Mouse (Mus musculus): ENCODE results near the gene Taok3. TPM values are rescaled to one million over a fixed set of nuclear protein-coding genes. Genes with fewer than 3 reads are reported as not detected.

The Taok3 gene
- total RNA-seq, 4 experiments from 2014 or later = 6.1 to 8.4 (median 6.3) TPM

DNA sequence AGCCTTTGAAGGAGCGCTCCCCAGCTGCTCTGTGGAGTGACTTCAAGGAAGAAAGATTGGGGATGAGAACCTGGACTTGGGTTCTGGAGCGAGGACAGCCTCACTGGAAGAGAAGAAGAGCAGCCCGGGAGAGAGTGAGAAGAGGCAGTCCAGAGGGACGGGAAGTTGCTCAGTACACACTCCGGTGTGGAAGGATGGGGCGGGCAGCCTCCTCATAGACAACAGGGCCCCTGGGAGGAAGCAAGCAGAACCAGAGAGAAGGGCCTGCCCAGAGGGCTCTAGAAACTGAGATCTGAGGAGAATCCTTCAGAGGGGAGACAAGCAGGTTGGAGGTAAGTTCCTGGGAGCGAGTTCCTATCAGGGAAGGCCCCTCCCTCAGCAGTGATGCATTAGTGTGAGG, 20.4 kb downstream of the Taok3 start:
- no peak for DNase-seq (ENCODE audit: low spot score)

DNA sequence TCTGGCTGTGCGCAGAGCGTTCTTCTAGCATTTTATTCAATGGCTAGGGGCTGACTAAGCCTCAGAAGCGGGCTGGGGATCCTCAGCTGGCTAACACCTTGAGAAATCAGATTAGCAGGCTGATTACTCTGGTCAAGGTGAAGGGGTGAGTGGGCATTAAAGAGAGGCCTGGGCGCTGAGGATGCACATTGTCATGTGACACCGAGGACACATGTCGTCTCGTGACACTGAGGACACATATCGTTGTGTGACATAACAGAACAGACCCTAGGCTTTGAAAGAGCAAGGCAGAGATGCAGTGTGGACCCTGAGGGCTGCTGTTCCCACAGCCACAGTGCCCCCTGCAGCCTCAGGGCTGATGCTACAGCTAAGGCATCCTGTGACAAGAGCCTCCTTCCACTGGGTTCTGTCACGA, 23.8 kb downstream of the Taok3 start:
- no peak for DNase-seq (ENCODE audit: low spot score)

DNA sequence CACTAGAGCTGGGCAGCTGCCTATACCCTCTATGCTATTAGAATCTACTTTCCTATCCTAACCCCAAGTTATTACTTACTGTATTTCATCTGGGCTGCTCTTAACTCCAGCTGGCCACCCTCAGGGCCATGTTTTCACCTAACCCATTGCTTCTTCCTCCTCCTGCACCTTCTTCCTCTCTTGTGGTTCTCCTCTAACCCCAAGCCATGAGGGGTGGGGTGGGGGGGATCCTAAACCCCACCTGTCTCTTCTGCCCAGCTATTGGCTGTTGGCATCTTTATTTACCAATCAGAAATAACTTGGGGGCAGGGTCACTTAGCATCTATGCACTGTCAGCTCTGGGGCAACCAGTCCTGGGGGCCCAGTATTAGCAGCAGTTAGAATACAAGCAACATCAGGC, 26.2 kb downstream of the Taok3 start:
- no peak for DNase-seq (ENCODE audit: low spot score)

DNA sequence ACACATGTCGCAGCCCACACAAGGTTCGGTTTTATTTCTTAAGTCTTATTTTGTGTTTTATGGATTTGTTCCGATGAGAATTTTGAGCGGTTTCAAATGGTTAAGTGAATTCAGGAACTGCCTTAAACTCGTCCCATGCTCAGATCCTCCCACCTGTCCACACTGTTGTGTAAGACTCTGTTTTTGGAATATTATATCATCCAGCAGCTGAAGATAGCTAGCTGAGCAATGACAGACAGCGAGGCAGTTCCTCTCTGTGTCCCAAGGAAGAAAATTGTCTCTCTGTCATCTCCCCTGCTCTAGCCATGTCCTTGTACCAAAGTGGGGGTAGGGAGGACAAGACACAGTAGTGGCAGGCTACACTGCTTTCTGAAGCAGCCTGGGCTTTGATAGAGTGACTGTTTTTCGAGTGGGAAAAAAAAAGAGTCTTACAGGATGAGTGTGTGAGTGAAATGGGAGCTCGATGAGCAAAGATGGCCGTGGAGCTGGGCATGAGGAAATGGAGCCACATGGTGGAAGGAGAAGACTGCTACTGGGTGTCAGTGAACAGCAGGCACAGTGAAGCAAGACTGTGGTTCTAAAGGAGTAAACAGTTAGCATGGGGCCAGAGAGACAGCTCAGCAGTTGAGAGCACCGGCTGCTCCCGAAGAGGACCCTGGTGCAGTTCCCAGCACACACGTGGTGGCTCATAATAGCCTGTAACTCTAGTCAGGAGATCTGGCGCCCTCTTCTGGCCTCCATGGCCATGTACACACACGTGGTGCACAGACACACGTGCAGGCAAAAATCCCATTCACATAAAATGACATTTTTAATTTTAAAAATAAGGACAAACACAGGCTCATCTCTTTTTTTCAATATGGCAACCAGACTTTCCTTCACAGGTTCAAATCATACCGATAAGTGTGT, 27.5 kb downstream of the Taok3 start:
- no peak for DNase-seq (ENCODE audit: low spot score)

DNA sequence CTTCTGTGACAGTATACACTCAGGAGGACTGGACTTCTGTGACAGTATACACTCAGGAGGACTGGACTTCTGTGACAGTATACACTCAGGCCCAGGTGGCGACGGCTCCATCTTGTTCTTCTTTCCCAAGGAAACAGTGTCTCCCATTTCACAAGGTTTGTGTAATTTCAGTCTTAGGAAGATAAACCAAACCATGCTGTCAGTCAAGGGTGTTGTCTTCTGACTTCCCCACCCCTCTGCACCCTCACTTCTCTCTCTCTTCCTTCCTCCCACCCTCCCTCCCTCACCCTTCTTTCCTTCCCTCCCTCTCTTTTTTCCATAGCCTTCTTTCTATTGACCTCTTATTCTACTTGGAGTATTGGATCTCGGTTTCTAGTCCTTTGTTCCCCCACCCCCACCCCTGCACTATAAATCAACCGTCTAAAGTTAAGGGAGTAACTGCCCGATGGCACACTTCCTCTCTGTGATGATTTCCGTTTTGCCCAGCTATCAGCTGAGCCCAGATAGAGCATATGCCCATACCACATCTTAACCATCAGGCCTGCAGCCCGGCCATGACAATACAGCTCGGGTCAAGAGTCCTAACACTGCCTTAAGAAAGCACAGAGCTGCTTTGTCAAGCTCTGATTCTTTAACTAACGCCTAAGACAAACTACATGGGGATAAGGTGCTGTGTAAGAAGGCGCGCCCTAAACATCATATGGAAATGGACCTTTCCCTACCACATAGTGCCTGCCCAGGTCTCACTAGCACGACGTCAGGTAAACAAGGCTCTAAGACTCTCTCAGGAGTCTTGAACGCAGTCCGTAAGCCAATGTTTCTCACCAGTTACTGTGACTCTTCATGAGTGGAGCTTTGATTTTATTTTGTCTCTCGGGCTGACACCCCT, 29.4 kb downstream of the Taok3 start:
- DNase-seq (ENCODE audit: low spot score) = no peak

DNA sequence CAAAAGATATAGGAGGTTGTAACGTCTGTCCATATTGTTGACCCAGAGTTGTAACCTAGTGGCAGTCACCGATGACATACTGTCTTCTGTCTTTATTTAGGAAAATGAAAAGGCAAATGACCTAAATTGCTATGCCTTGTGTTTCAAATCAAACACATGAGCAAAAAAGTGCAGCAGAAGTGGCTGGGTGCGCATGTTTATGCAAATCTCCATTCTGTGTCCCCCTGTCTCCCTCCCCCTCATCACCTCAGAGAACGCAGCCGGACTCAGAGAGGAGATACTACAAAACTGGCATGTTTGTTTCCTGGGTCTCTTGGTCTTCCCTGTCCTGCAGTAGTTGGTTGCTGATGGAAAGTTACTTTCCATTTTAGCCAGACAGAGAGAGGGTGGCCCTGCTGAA, 30.1 kb downstream of the Taok3 start:
- no peak for DNase-seq (ENCODE audit: low spot score)

DNA sequence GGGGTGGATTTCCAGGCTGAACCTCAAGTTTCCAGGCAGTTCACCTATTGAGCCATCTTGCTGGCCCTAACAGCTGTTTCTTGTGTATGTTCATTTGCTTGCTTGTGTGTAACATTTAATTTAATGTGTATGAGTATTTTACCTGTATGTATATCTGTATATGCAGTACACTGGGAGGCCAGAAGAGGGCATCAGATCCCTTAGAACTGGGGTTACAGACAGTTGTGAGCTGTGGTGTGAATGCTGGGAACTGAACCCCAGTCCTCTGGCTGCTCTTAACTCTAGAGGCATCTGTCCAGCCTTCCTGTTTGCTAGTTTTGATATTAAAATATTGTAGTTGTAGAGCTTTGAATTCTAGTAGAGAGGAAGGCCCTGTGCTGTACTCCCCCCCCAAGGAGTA, 33.0 kb downstream of the Taok3 start:
- DNase-seq (ENCODE audit: low spot score) = no peak

DNA sequence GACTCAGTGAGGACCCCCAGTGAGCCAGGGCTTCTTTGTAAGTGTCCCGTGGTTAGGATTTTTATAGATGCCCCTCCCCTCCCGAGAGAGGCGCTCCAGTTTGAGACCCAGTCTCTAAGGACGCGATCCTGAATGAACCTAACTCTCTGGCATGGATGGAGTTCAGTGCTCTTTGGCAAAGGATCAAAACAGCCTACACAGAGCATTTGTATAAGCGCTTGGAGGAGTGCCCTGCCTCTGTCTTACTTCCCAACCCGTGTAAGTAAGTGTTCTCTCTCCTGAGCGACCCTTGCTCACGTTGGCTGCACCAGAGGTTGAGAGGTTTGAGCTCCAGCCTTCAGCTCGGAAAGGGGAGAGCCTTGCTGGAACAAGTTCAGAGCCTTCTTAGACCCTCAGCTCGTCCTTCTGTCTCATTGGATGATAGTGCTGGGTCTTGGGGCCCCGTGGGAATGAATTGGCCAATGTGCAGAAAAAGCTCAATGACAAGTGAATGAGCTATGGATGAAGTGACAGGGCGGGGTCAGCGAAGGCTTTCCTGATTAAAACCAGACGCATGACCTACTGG, 33.7 kb downstream of the Taok3 start:
- DNase-seq (ENCODE audit: low spot score) = peak; percentile 48

DNA sequence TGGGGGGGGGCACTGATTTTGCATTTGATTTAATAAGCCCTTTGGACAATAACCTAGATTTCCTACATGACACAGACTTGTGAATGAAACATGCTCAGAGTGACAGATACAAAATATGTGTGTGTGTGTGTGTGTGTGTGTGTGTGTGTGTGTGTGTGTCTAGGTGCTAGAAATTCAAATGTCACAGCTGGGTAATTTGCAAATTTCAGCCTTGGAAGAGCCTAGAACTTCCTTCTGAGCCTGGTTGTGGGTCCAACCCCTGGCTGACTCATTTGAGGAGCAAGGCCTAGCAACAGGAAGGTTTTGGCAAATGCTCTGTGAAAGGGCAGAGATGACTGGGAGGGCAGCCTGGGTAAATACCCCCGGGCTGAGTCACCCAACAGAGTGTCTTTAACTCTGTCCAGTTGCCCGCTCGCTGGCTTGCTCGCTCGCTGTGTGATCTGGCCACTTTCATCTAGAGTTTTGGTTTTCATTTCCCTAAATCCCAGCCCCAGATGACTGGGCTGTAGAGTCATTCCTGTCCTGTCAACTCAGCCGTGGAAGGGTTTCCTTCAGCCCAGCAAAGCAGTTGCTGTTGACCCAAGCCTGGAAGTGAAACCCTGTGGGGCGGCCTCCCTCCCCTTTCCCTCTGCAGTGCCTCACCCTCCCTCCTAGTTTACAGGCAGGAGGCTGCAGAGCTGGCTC, 38.5 kb downstream of the Taok3 start:
- DNase-seq (ENCODE audit: low spot score) = peak; percentile 52

DNA sequence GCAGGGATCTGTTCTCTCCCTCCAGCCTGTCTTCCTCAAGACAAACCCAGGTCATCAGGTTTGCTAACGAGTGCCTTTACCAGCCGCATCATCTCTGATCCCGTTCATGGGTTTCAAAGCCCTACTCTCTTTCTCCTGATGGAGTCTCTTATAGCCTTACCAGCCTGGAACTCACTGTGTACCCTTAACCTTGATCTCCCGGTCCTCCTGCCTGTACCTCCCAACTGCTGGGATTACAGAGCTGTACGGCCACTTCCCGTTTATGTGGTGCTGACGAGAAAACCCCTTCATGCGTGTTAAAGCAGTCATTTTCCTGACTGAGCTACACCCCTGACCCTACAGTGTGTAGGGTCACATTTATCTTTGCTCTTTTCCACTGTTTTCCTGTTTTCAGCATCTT, 39.4 kb downstream of the Taok3 start:
- DNase-seq (ENCODE audit: low spot score) = no peak

DNA sequence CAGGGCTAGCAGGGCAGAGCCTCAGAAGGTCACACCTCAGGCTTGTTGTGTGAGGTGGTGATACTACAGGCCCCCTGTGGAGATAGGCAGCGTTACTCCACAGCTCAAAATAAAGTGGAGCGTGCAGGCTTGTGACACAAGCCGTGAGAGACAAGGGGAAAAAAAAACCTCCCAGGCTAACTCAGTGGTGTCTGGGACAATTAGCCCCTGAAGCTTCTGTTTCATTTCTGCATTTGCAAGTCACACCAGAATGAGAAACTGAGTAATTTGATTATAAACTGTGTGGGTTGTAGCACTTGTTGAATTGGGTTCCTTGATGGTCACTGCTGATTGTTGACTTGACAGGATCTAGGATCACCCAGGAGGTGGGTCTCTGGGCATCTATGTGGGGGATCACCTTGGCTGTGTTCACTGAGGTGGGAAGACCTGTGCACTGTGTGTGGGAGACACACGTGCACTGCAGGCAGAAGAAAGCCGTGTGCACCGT, 39.9 kb downstream of the Taok3 start:
- no peak for DNase-seq (ENCODE audit: low spot score)

DNA sequence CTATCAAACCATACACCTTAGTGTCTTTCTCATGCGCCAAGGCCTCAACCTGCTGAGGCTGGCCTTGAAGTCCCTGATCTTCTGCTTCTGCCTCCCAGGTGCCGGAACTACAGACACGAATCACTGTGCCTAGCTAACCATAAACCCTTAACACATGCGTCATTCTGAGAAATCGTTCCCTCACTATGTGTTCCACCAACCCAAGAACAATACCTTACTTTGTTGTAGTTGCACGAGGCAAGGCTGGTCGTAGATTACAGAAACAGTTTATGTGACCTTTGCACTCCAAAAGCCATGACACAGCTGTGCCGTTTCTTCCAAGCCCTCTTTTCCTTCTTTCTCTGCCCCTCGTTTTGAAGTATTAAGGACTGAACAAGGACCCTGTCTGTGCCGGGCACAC, 40.6 kb downstream of the Taok3 start:
- no peak for DNase-seq (ENCODE audit: low spot score)

DNA sequence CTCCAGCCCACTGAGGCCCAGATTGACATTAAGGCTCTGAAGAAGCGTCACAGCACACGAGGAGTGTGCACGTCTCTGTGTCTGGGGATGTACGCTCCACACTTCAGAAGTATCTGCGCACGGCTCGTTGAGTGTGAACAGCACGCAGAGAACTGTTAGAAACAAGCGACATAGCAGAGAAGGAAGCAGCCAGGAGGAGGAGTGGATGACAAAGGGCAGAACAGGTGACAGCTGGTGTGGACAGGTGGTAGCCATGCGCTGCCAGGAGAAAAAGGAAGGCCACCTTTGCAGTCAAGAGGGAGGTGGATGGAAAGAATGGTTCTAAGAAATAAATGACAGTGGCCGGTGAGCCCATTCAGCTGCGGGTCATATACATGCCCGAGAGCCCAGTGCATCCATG, 43.9 kb downstream of the Taok3 start:
- no peak for DNase-seq (ENCODE audit: low spot score)

DNA sequence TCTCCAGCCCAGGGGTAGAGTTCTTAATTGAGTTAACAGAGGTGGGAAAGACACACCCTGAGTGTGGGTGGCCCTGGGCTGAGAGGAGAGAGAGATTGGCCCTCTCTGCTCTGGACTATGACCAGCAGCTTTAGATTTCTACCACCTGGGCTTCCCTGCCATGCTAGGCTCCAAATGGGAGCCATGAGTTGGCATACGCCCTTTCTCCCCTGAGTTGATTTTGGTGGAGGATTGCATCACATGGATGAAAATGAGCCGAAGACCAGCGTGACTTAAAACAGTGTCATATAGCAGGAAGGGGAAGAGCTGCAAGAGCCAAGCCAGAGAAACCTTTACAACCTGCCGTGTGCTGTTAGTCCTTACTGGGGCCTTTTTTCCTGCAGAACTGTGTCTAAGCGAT, 44.6 kb downstream of the Taok3 start:
- no peak for DNase-seq (ENCODE audit: low spot score)

DNA sequence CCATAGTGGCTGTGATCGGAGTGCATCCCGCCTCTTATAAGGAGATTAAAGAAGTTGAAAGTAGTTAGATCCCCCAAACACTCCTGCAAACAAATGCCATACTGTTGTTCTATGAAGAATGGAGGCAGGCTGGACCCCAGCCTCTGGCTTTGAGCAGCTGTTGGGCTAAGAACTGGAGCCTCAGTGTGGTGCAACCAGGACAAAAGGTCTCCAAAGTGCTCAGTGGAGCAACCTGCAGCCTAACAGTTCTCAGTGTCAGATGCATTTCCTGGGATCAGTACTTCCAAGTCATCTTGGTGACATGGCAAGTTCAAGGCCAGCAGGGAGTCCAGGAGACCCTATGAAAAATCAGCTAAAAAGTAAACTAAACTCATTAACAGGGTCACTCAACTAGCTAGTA, 45.0 kb downstream of the Taok3 start:
- no peak for DNase-seq (ENCODE audit: low spot score)

DNA sequence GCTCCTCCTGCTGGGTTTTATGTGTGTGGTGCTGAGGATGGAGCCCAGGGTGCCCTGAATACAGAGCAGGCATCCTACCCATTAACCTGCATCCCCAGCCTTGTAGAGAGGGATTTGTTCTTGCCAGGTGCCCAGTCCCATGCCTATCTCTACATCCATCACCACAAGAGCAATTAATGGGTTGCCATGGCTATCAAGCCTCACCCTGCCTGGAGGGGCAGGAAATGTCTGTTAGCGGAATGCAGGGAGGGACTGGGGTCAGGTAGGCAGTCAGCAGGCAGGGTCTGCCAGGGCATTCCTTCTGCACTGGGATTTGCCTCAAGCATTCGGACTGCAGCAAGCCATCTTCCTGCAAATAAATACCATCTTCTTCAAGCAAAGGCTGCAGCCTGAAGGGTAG, 46.0 kb downstream of the Taok3 start:
- no peak for DNase-seq (ENCODE audit: low spot score)

DNA sequence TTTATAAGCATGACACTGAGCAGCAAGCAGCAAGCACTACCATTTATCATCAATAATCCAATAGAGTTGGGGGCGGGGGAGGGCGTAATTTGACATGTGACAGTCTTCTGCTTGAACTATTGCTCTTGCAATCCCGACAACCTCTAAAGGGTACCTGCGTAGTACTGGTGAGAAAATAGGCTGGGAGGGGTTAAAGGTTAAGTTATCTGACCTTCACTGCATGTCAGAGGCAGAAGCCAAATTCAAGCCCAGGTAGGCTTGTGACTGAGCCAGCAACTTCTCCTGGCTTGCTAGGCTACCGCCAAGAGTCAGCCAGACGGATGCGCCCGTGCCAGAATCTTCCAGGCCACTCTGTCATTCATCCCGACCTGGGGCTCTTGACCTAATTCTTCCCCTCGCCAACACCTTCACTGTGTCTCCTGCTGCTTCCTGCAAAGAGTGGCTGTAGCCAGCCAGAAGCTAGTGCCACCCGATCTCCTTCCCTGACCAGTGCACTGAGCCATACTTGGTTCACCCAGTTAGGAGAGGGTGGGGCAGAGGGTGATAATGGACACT, 47.0 kb downstream of the Taok3 start:
- DNase-seq (ENCODE audit: low spot score) = no peak

DNA sequence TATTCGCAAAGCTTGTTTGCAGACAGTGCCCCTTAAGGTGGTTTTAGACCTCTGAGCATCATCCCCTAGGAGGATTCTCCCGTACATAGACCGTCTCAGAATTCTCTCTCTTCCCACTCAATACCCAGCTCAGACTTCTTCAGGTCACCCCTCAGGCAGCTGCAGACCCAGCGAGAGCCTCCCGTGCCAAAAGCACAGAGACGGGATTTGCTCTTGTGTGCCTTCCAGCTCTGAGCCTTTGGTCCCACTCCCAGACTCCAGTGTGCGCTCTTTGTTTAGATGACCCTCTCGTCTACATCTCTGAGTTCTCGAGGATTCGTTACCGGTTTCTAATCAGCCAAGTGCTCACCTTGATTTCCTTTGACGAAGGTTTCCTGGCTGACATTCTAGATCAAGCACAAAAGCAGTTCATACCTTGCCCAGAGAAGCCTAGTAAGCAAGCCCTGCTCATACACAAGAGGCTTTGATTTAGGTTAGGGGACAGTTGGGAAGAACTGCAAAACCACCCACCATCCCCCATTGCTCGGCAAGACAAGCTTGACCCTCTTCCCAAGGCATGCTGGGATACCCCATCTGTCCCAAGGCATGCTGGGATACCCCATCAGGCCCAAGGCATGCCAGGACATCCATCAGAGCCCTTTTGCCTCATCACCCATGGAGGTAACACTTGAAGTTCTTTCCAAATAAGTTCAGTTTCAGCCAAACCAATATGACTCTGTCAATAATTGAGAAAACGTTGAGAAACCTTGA, 48.6 kb downstream of the Taok3 start:
- no peak for DNase-seq (ENCODE audit: low spot score)

DNA sequence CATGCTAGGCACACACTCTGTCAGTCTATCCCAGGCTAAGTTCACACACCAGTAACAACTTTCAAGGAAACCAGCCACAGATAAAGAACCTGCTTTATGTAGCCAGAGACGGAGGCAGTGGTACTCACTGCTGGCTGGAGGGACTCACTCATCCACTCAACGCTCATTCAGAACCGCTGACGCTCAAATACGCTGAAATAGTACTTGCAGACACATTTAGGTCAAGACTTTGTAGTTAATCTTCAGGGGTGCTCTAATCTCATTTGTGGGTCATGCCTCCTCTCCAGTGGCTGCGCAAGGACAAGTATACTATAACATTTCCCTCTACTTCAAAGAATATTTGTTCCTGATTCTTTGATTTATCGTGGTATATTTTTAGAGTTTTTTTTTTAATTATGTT, 54.1 kb downstream of the Taok3 start:
- DNase-seq (ENCODE audit: low spot score) = no peak

DNA sequence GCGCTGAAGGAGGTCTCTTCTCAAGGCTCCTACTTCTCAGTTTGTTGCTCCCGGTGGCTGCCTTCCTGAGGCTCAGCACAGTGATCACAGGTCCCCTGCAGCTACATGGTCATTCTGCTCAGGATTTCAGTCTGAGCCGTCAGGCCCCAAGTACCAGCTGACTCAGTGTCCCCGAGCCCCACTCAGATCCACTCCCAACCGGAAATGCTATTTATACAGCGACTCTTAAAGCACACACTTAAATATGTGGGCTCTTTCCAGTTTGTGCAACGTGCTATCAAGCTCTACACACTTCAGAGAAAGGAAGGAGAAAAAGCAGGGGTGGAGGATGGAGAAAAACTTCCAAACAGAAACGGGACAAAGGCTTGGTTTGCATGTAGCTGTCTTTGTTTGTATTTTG, 56.0 kb downstream of the Taok3 start:
- DNase-seq (ENCODE audit: low spot score) = no peak

DNA sequence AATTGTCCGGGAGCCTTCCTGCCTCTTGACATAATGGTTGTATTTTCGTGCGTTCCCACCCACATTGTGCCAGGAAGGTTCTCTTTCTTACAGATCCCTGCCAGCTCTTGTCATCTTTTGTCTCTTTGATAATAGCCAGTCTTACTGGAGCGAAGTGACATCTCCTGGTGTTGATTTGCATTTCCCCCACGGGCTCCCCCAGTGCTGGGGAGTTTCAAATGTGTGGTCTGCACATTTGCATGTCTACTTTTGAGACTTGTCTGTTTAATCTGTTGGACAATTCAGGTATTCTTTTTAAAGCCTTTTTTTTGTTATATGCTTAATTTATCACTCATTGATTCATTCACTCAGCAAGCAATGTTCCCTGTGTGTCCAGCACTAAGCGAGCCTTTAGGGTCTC, 58.1 kb downstream of the Taok3 start:
- no peak for DNase-seq (ENCODE audit: low spot score)
